Mouse (Mus musculus) T-helper 1 cell (primary cell): ENCODE data around the gene Ccdc102a.

Experiments used
- in situ Hi-C: fragments of 300-600 bp; cut with MboI, MseI; formaldehyde crosslinking; loops from one replicate; pipeline ENCODE4 v1.15.1; 2025; ENCODE audit warnings: high pct_unique_total_duplicates

Gene Ccdc102a

GRCm38 (mm10) chr8:94917851-94918495 is at the start of gene Ccdc102a:
Gene Ccdc102a, minus strand, starts transcription at chr8:94918098.
- in situ Hi-C loops: no loop called here

GRCm38 (mm10) chr8:94967554-94967953 is 49.7 kb upstream of the Ccdc102a start:
- in situ Hi-C loops: no loop called here

DNA sequence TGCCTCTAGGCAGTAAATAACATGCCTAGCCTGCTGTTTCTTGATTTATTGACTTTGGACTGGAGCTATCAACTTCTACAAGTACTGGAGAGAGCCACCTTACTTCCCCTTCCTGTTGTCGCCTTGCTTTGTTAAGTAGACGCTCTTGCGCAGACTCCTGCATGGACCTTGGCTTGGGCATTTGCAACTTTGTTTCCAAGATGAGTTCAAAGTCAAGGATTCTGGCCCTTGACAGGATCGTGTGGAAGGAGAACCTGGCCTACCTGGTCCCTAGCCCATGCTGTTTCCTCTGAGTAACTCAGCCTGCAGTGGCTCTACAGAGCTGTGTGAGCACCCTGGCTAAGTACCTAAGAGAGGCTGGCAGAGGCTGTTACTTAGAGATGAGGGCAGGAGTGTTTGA is 49.2 kb upstream of the Ccdc102a start:
- in situ Hi-C loops: no loop called here

- in situ Hi-C loops: no loop called here
Observed at GRCm38 (mm10) chr8:94966578-94966977, 48.7 kb upstream of the Ccdc102a start.

DNA sequence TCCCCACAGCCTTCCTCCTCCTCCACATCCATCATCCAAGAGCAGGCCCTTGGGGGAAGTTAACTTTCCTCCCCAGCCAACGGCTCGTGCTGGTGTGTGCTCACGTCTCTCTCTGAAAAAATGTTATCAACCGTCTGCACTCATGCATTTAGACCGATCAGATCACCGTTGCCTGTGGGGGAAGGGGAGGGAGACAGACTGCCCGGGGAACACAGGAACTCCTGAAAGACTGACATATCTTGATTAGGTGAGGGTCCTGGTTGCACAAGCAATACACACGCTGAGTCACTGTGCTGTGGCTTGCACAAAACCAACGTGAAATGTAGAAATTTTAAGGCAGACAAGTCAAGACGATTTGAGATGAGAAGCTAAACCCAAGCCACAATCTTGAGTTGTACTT is 46.9 kb upstream of the Ccdc102a start:
- in situ Hi-C loops: loop anchor here (5.0 kb wide), 1 partner anchor 32 kb away; no protein-coding TSS in a partner anchor

DNA sequence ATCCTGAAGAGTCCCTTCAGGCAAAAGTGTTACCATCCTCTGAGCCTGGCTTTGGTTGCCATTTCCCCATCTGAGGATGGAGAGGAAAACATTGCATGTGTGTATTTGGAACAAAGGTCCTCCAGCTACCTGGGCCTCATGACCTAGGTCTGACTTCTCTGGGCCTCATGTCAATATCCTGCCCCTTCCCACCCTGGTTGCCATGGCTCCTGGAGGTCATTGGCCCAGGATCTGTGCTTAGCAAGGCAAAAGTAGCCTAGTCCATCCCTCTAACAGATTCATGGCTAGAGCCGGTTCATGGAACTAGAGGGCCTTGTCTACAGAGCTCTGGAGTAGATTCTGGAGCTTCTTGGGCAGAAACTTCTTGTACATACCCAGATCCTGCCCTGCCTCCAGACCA is 44.3 kb upstream of the Ccdc102a start:
- in situ Hi-C loops: loop anchor here (5.0 kb wide), 1 partner anchor 35 kb away; no protein-coding TSS in a partner anchor

DNA sequence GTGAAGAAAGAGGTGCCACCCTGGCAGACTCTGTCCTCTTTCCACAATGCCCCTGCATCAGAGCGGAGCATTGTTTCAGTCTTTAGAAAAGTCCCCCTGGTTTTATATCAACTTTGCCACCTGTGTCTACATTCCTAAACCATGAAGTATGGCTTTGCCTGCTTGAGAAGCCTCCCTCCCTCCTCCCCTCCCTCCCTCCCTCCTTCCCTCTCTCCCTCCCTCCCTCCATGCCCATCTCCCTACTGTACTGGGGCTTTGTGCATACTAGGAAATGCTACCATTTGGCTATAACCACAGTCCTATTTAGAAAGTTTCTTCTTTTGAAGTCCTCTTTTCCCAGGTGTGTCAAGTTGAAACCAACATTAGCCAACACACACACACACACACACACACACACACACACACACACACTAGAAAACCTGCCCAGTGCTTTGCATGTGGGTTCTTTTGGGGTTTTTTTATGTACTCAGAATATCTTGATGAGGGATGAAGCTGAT is 38.2 kb upstream of the Ccdc102a start:
- in situ Hi-C loops: no loop called here

GRCm38 (mm10) chr8:94954921-94955758 is 37.2 kb upstream of the Ccdc102a start:
- in situ Hi-C loops: no loop called here

- in situ Hi-C loops: no loop called here
Observed at GRCm38 (mm10) chr8:94954368-94954737, 36.5 kb upstream of the Ccdc102a start.

GRCm38 (mm10) chr8:94953624-94954367 is 35.9 kb upstream of the Ccdc102a start:
- in situ Hi-C loops: no loop called here

- in situ Hi-C loops: no loop called here
Observed at GRCm38 (mm10) chr8:94952086-94952485, 34.2 kb upstream of the Ccdc102a start.

DNA sequence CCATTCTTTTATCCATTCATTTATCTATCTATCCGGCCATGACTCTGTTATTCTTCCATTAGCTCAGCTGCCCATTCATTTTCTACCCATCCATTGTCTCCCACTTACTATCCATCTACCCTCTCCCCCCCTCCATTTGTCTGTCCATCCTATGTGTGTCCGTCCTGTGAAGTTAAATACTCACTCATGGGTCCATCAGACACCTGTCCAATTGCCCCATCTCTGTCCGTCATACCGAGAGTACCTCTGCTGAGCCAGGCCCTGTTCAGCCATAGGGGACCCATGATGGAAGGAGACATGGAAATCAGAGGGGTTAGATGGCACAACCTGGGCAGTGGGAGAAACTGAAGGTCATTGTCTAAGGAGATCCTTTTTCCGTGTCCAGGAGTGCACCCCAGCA is 32.6 kb upstream of the Ccdc102a start:
- in situ Hi-C loops: no loop called here

- in situ Hi-C loops: no loop called here
Observed at GRCm38 (mm10) chr8:94950046-94950445, 32.1 kb upstream of the Ccdc102a start.

DNA sequence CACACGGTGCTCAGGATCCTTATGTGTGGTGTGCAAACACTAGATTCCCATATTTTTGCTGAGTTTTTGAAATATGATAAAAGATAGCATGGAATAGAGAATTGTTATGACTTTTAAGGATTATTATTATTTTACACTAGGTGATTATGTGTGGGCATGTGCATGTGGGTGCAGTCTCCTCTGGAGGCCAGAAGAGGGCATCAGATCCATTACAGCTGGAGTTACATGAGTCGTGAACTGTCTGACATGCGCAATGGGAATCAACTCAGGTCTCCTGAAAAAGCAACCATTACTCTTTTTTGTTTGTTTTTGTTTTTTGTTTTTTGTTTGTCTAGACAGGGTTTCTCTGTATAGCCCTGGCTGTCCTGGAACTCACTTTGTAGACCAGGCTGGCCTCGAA is 31.1 kb upstream of the Ccdc102a start:
- in situ Hi-C loops: loop anchor here (10.0 kb wide), 1 partner anchor 46 kb away; no protein-coding TSS in a partner anchor

- in situ Hi-C loops: loop anchor here (10.0 kb wide), 1 partner anchor 46 kb away; no protein-coding TSS in a partner anchor
Observed at GRCm38 (mm10) chr8:94948421-94948820, 30.5 kb upstream of the Ccdc102a start.

DNA sequence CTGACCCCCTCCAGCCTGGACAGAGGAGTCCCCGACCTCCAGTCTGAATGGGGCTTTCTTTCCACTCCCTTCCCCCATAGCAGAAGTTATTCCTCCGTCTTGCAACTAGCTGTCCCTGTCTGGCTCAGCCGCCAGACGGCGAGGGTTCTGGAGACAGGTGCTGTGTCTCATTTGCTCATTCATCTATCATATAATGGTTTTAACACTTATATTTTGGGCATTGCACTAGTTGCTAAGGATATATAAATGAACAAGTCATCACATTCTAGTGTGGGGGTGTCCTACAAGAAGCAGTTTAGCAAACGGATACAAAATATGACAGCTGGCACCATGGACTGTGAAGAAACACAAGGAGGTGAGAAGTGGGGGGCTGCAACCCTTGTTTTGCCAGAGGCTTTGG is 27.3 kb upstream of the Ccdc102a start:
- in situ Hi-C loops: loop anchor here (10.0 kb wide), 1 partner anchor 50 kb away; no protein-coding TSS in a partner anchor

DNA sequence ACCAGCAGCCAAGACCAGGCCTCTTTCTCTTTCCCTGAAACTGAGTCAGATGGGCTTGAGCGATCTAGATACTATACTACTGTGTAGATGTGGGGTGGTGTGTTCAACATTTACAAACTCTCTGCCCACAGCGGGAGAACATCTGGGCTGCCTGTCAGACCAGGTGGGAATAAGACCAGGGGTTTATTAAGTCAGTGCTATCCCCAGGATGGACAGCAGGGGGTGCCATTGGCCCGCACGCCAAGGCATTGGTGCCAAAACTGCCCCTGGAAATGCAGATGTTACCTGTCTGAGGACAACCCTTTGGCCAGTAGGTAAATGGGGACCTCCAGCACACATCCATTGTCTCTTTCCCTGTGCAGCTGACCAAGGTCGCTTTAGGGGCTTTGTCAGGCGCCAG is 24.7 kb upstream of the Ccdc102a start:
- in situ Hi-C loops: loop anchor here (10.0 kb wide), 1 partner anchor 52 kb away; no protein-coding TSS in a partner anchor

GRCm38 (mm10) chr8:94935172-94935571 is 17.3 kb upstream of the Ccdc102a start:
- in situ Hi-C loops: no loop called here

- in situ Hi-C loops: no loop called here
Observed at GRCm38 (mm10) chr8:94933918-94934317, 16.0 kb upstream of the Ccdc102a start.

GRCm38 (mm10) chr8:94928227-94928626 is 10.3 kb upstream of the Ccdc102a start:
- in situ Hi-C loops: no loop called here

DNA sequence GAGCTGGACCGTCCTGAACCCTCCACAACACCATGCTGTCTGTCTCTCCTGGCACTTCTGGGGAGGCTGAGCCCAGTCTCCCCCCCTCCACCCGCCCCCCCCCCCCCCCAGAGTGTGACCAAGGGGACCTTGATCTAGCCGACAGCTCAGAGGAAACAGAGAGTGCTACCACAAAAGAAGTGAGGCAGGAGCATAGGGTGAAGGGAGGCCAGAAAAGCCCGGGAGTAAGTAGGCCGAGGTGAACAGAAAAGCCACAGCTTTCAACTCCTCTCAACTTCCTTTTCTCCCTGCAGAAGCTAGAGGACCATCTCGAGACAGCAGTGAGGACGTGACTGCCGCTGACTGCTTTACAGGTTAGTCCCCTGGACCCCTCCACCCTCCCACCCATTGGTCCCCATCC is 5.5 kb upstream of the Ccdc102a start, which contains the start of gene Adgrg5:
Gene Adgrg5 (plus strand): TSS at position 290 of the 400 bp plus-strand sequence.
- in situ Hi-C loops: no loop called here

GRCm38 (mm10) chr8:94922602-94923001 is 4.7 kb upstream of the Ccdc102a start:
- in situ Hi-C loops: no loop called here
